Mouse (Mus musculus): ENCODE measurements around the gene Mef2a.

GRCm38 (mm10) chr7:67360588-67360987, 12.1 kb downstream of the Mef2a start:
- TF ChIP-seq CTCF (IDR thresholded peaks at IDR 0.05; ENCODE audit: borderline replicate concordance, control insufficient read depth, extremely low read depth, insufficient read depth, low read length, poor library complexity), result no peak
- no peak for TF ChIP-seq POLR2A (IDR thresholded peaks at IDR 0.05; ENCODE audit: control insufficient read depth, extremely low read depth, insufficient read depth, low read length, poor library complexity)
